Mouse (Mus musculus) intestine, embryonic 16.5 days (tissue): ENCODE results near the gene Prss23. TPM values are rescaled to one million over a fixed set of nuclear protein-coding genes. Genes with fewer than 3 reads are reported as not detected.

Experiments used
- ATAC-seq: fragments of 200-750 bp; cut with Nextera tagmentation; 2 replicates; pipeline ENCODE4 v1.8.0; 2017; ENCODE audit warnings: moderate TSS enrichment, moderate library complexity
- H3K27ac ChIP-seq: fragments of 300-500 bp; sonication (generic); 2 replicates; pipeline ENCODE4 v1.5.1; 2014; ENCODE audit warnings: mild to moderate bottlenecking, low read length
- H3K27me3 ChIP-seq: fragments of 300-500 bp; sonication (generic); replicated peaks from 2 replicates; pipeline ENCODE4 v1.6.1; 2014; ENCODE audit warnings: low read length, control low read depth, mixed read lengths; ENCODE audit not compliant: control insufficient read depth, insufficient read depth
- H3K36me3 ChIP-seq: fragments of 300-500 bp; sonication (generic); 2 replicates; pipeline ENCODE4 v1.6.1; 2014; ENCODE audit warnings: low read length, control low read depth; ENCODE audit not compliant: control insufficient read depth, insufficient read depth
- H3K4me1 ChIP-seq: fragments of 300-500 bp; sonication (generic); 2 replicates; pipeline ENCODE4 v1.6.1; 2014; ENCODE audit warnings: low read length, control low read depth, mixed read lengths; ENCODE audit not compliant: control insufficient read depth, insufficient read depth
- H3K4me2 ChIP-seq: fragments of 300-500 bp; sonication (generic); 2 replicates; pipeline ENCODE4 v1.6.1; 2014; ENCODE audit warnings: low read depth, low read length, control low read depth
- H3K4me3 ChIP-seq: fragments of 300-500 bp; sonication (generic); 2 replicates; pipeline ENCODE4 v1.5.1; 2014; ENCODE audit warnings: mild to moderate bottlenecking, low read length
- H3K9ac ChIP-seq: fragments of 300-500 bp; sonication (generic); 2 replicates; pipeline ENCODE4 v1.6.1; 2014; ENCODE audit warnings: low read depth, low read length
- H3K9me3 ChIP-seq: fragments of 300-500 bp; sonication (generic); 2 replicates; pipeline ENCODE4 v1.6.1; 2016; ENCODE audit warnings: low read length, control low read depth; ENCODE audit not compliant: control insufficient read depth
- WGBS: fragments of 180-500 bp; shearing (Covaris S2); extraction: QIAGEN DNeasy Blood & Tissue Kit; methylation state at CpG from one replicate; pipeline ENCODE4 v1.1.7; 2014; 5-methylcytosine and 5-hydroxymethylcytosine counted together
- polyA plus RNA-seq: library from polyadenylated mRNA; unstranded; fragments of >200 nt; fragmentation: Nextera tagmentation; extraction: Ambion mirVana; gene quantifications from 2 replicates; pipeline ENCODE4 v1.2.1, GENCODE M21; 2015

The Prss23 gene
- polyA plus RNA-seq, 1 experiment from 2014 or later = 84.9 TPM

- no peaks in the 10 kb centered on the region for H3K27me3 ChIP-seq
- peak overlapping the region; percentile 82 for H3K27ac ChIP-seq
- no peaks in the 10 kb centered on the region for H3K9me3 ChIP-seq
- H3K36me3 ChIP-seq = no peaks in the 10 kb centered on the region
- 1% methylated on average over 58 of the region's 61 CpGs for WGBS
- H3K4me2 ChIP-seq = peak overlapping the region; percentile 91
- peaks cover 12% of the 10 kb centered on the region for H3K4me1 ChIP-seq
- H3K4me3 ChIP-seq = peak overlapping the region; percentile 72
- peak; percentile 78 for ATAC-seq
- H3K9ac ChIP-seq = peak overlapping the region; percentile 84
Measured at GRCm38 (mm10) chr7:89517460-89518390, 9.3 kb downstream of the Prss23 start.

DNA sequence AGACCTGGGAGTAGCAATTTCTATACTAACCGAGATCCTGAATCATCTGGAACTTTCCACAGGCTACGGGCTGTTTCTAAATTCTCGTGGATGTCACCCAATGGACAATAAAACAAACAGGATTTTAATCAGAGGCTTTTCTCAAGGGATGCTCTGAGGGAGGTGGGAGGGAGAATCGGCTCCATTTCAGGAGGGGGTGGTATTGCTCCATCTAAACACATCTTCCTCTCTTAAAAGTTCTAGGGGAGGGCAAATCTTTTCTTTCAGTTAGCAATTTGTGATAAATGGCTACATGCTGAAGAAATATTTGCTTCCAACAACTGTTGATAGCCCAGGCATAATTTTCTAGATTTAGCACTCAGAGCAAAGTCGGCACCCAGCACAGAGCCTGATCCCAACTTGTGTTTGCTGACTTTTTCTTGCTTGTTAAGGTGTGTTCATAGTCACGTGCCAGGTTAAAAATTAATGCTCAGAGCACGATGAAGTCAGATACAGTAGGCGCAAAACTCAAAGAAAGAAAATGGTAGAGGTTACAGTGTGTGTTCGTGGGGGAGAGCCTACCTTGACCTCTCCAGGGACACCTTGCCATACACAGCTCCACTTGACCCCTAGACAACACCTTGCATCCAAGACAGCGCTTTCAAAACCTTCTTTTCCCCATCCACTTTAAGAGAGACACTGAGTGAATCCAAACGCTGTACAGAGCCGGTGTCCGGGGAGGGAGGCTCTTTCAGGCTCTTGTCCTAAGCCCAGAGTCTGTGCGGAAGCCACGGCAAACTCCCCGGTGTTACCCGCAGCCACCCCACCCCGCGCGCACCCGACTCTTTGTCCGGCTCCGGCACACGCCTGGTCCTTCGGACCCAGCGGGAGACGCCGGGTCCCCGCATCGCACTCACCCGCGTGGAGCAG, 10.2 kb downstream of the Prss23 start:
- peaks cover 11% of the 10 kb centered on the region for H3K4me1 ChIP-seq
- H3K9ac ChIP-seq = peak overlapping the region; percentile 84
- 6% methylated on average over 30 of the region's 32 CpGs for WGBS
- peak overlapping the region; percentile 72 for H3K4me3 ChIP-seq
- peak overlapping the region; percentile 91 for H3K4me2 ChIP-seq
- peak; percentile 64 for ATAC-seq
- no peaks in the 10 kb centered on the region for H3K9me3 ChIP-seq
- peak overlapping the region; percentile 82 for H3K27ac ChIP-seq
- no peaks in the 10 kb centered on the region for H3K27me3 ChIP-seq
- H3K36me3 ChIP-seq = no peaks in the 10 kb centered on the region

GRCm38 (mm10) chr7:89511921-89512514, 15.0 kb downstream of the Prss23 start:
- no peaks in the 10 kb centered on the region for H3K27me3 ChIP-seq
- H3K4me3 ChIP-seq = no peak overlapping the region
- H3K4me2 ChIP-seq = no peak overlapping the region
- WGBS = 73% methylated on average over 4 of the region's 4 CpGs
- no peak for ATAC-seq
- peaks cover 4% of the 10 kb centered on the region; the same call in 1 of the 2 replicates for H3K4me1 ChIP-seq
- H3K9ac ChIP-seq = no peak overlapping the region
- H3K36me3 ChIP-seq = 0 out of 2 replicates have a peak, but pooled peaks cover 4% of the 10 kb centered on the region
- H3K9me3 ChIP-seq = no peaks in the 10 kb centered on the region
- H3K27ac ChIP-seq = no peak overlapping the region

- Histone ChIP-seq H3K36me3 (0 out of 2 replicates have a peak, but pooled peaks cover 7% of the 10 kb centered on the region), H3K27me3 (no peaks in the 10 kb centered on the region), H3K4me3 (no peak overlapping the region), H3K9me3 (no peaks in the 10 kb centered on the region), H3K4me2 (no peak overlapping the region), H3K27ac (no peak overlapping the region), H3K4me1 (no peaks in the 10 kb centered on the region), H3K9ac (no peak overlapping the region)
- no peak for ATAC-seq
- WGBS = 63% methylated on average over 4 of the region's 4 CpGs
Measured at GRCm38 (mm10) chr7:89508672-89509071, 18.3 kb downstream of the Prss23 start.

DNA sequence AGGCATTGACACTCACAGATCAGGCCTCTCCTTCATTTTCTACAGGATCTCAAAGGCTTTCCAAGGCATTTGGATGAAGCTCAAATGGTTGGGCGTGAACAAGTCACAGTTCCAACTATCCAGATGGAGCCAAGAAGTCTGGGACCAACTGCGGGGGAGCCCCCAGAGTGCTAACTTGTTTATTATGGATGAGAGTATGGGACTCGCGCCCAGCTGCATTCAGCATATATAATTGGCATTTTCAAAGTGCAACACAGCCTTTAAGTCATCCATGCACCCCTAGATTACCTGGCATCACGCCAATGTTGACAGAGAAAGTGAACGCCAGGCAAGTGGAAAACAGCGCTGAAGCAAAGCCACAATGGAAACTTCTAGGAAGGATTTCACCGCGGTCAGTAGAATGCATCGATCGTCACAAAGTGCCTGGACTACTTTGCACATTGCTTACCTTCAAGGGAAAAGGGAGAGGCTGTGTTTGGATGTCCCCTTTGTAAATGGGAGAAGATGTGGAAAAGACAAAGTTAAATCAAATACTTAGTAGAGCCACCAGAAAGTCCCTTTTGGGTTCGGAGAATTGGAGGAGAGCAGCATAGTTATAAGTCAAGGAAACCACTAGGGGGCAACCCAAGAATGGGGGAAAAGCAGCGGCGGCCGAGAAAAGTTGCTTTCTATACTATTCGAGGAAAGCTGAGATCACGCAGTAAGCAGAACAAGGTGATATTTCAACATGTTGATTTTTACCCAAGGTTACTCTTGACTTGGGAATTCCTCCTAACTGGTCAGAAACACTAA, 27.3 kb downstream of the Prss23 start:
- ATAC-seq = peak; percentile 80

GRCm38 (mm10) chr7:89483769-89484568, 43.0 kb downstream of the Prss23 start:
- Histone ChIP-seq H3K9me3 (no peaks in the 10 kb centered on the region), H3K4me2 (no peak overlapping the region), H3K4me1 (peaks cover 7% of the 10 kb centered on the region), H3K4me3 (no peak overlapping the region), H3K27ac (no peak overlapping the region), H3K9ac (no peak overlapping the region), H3K36me3 (no peaks in the 10 kb centered on the region), H3K27me3 (no peaks in the 10 kb centered on the region)
- 42% methylated on average over 7 of the region's 7 CpGs for WGBS
- ATAC-seq = peak; percentile 62; the same call in 1 of the 2 replicates

More for the DNA sequence above, 27.3 kb downstream of the Prss23 start:
- Histone ChIP-seq H3K4me3 (peak overlapping the region; percentile 26; the same call in 1 of the 2 replicates), H3K36me3 (0 out of 2 replicates have a peak, but pooled peaks cover 3% of the 10 kb centered on the region), H3K4me1 (no peaks in the 10 kb centered on the region), H3K27me3 (no peaks in the 10 kb centered on the region), H3K27ac (peak overlapping the region; percentile 36), H3K4me2 (peak overlapping the region; percentile 51), H3K9ac (0 out of 2 replicates have a peak overlapping the region, but pooled peaks have one; percentile 17), H3K9me3 (no peaks in the 10 kb centered on the region)
- WGBS = 24% methylated on average over 17 of the region's 17 CpGs

DNA sequence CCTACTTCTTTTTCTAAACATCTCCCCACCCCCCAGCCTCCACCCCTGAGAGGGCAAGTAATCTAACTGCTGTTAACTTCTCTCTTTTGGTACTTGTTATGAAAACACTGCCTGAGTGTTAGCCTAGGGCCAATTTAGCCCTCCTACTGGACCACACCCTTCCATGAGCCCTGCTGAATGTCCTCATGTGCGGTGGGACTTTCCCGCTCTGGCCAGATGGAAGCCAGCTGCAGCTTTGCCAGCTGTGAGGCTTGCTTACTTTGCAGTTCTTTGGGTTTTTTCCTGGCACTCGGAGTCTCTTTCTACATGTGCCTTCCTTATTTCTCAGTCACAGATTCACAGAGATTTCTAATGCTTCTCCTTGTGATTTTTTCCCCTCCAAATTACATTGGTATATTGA, 45.3 kb downstream of the Prss23 start:
- Histone ChIP-seq H3K4me1 (peaks cover 7% of the 10 kb centered on the region), H3K36me3 (no peaks in the 10 kb centered on the region), H3K4me2 (no peak overlapping the region), H3K9ac (no peak overlapping the region), H3K9me3 (no peaks in the 10 kb centered on the region), H3K27ac (no peak overlapping the region), H3K4me3 (no peak overlapping the region), H3K27me3 (no peaks in the 10 kb centered on the region)
- WGBS = 34% methylated on average over 3 of the region's 3 CpGs
- ATAC-seq = no peak

GRCm38 (mm10) chr7:89478490-89478889, 48.5 kb downstream of the Prss23 start:
- no peaks in the 10 kb centered on the region for H3K9me3 ChIP-seq
- 62% methylated on average over 2 of the region's 2 CpGs for WGBS
- no peaks in the 10 kb centered on the region; the same call in 1 of the 2 replicates for H3K4me1 ChIP-seq
- ATAC-seq = 0 out of 2 replicates have a peak, but pooled peaks have one; percentile 8
- H3K27ac ChIP-seq = no peak overlapping the region
- H3K9ac ChIP-seq = no peak overlapping the region
- H3K4me2 ChIP-seq = no peak overlapping the region
- no peak overlapping the region for H3K4me3 ChIP-seq
- H3K36me3 ChIP-seq = no peaks in the 10 kb centered on the region
- H3K27me3 ChIP-seq = no peaks in the 10 kb centered on the region
